Mouse (Mus musculus) liver, embryonic 14 days (tissue): ENCODE data around the gene Ganab. TPM values are rescaled to one million over a fixed set of nuclear protein-coding genes. Genes with fewer than 3 reads are reported as not detected.

Source experiments
- polyA plus RNA-seq: library from polyadenylated mRNA; depleted of rRNA; stranded (reverse); fragments of >200 nt; gene quantifications from 2 replicates; pipeline ENCODE4 v1.2.3, GENCODE M21; 2012; rRNA removed

The Ganab gene
- 44.2 and 53.9 TPM in 2 replicates for polyA plus RNA-seq

GRCm38 (mm10) chr19:8897865-8898495, at the start of gene Ganab:
Gene Ganab (plus strand): TSS chr19:8898071.

DNA sequence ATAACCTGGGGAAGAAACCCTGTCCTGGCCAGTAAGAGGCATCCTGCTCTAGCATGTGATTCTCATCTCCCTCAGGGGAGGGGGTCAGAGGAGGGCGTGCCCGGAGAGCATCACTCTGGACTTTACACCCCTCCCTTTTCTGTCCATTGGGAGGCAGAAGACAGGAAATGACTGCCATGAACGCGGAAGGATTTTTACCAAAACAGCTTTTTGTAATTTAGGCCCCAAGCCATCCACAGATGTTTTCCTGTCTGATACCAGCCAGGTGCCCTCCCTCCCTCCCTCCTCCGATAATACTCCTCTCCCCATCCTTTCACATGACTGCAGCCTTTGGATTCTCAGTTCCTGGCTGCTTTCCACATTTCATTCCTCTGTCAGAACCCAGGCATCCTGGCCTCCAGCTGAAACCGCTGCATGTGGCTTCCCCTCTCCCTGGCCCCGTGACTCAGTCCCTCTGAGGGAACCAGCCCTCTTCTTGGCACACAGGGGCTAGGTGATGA, 47.4 kb upstream of the Ganab start, which contains the start of gene Lrrn4cl:
TSS of gene Lrrn4cl (plus strand) at position 367 of the 500 bp plus-strand sequence.

GRCm38 (mm10) chr19:8871267-8872186, 26.3 kb upstream of the Ganab start, which contains the start of gene Ubxn1:
Gene Ubxn1 (plus strand): TSS chr19:8871496.

GRCm38 (mm10) chr19:8880311-8881033, 17.4 kb upstream of the Ganab start, which contains the start of gene Uqcc3:
Gene Uqcc3 (minus strand): TSS chr19:8880923.

GRCm38 (mm10) chr19:8883616-8884015, 14.3 kb upstream of the Ganab start, which contains the start of the genes Lbhd1 and Gm49403:
Gene Lbhd1 (plus strand): TSS chr19:8883732.
Gene Gm49403 (plus strand): TSS chr19:8883930.

DNA sequence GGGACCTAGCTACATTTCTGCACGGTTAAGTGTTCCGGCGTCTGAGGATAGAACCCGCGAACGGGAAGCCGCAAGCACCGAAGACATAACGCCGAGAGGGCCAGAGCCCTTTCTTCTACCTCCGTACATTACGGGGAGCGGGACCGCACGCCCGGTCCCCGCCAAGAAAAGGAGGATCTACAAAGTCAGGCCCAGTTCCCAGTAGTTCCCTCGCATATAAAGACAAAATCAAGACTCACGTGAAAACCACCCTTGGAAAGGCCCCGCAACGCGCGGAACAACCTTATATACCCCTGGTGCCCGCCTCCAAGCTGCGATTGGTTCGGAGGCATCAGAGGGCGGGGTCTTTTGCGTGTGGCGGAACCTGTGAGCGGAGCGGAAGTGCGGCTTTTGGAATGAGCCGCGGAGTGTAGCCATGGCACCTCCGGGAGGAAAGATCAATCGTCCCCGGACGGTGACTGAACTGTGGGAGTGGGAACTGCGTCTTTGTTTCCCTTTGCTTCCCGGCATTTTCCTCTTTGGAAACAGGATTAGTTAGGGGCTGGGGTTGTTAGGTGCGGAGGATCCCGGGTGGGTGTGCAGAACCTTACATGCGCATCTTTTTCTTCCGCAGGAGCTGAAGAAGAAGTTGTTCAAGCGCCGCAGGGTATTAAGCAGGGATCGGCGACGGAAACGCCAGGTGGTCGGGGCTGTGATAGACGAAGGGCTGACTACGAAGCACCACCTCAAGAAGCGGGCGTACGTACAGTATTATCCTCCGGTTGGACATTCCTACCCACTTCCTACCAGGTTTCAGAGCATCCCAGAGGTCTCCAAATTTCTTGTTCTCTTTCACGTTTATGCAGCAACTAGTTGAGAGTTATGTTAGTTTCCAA, 9.1 kb upstream of the Ganab start, which contains the start of the genes 1810009A15Rik and Gm49416:
TSS of gene 1810009A15Rik (plus strand) at position 343 of the 875 bp plus-strand sequence.
TSS of gene Gm49416 (plus strand) at position 416 of the 875 bp plus-strand sequence.

GRCm38 (mm10) chr19:8892829-8893766, 4.8 kb upstream of the Ganab start, which contains the start of gene Ints5:
Gene Ints5 (plus strand): TSS chr19:8893005.

DNA sequence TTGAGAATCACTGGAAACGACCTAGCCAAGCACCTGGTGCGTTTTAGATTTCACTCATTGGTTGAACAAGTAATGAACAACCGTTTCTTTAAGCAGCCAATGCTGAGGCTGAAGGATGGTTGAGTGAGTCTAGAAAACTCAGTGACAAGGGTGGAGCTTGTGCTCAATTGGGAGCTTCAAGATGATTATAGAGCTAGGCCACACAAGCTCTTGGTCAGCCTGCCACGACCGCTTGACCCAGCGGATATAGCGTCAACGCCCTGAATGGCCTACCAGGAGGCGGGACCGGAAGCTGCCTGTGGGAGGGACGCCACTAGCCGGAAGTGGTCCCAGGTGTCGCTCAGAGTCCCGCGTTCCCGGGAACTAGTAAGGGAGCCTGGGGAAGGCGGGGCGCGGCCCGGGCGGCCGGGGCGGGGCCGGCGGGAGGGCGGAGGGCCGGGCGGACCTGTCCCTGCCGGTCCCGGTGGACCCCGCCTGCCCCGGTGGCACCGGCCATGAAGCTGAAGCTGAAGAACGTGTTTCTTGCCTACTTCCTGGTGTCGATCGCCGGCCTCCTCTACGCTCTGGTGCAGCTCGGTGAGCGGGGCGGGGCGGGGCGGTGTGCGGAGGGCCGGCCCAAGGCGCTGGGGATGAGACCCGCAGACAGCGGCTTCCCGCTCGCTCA, 22.3 kb downstream of the Ganab start, which contains the start of gene B3gat3:
TSS of gene B3gat3 (plus strand) at position 302 of the 664 bp plus-strand sequence.

GRCm38 (mm10) chr19:8929224-8930088, 31.6 kb downstream of the Ganab start, which contains the start of the genes Rom1 and Eml3:
Gene Rom1 (minus strand): TSS chr19:8929356.
Gene Eml3 (plus strand): TSS chr19:8929552.

DNA sequence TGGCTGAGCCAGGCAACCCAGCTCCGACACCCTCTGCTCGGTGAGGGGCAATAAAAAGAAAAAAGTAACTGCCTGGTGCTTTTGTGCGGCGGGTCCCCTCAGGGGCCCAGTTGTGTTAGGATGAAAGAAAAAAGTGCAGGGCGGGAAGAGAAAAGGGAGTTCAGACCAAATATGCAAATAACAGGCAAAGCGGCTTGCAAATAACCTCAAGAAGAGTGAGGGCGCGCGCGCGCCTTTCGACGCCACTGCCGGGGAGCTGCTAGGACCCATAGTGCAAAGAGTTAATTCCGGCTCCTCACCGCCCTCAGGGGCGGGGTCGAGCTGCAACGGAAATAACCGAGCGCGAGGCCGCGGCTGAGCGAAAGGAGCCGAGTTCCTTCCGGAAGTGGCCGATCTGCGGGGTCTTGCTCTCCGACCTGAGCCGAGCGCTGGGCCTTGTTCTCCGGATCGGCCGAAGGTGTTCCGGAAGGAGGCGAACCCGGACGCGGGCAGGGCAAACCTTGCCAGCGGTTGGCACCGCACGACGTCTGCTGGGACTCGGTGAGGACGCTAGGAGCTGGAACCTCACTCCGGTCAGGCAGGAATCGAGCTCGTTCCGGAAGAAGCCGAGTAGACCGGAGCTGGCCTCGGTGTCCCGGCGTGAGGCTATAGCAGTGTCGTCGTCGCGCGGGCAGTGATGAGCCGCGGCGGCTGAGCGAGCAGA, 43.8 kb downstream of the Ganab start, which contains the start of gene Mta2:
TSS of gene Mta2 (plus strand) at position 361 of the 703 bp plus-strand sequence.

GRCm38 (mm10) chr19:8953135-8954039, 55.5 kb downstream of the Ganab start, which contains the start of gene Tut1:
Gene Tut1 (plus strand): TSS chr19:8953847.

Other genes starting within 250 kb of the Ganab start
- gene Chrm1, start 234.3 kb upstream of the Ganab start, polyA plus RNA-seq: not detected in 2 replicates
- 81.8 and 84.2 TPM in 2 replicates for gene Slc3a2, start 174.7 kb upstream of the Ganab start, polyA plus RNA-seq
- 32.2 and 39.3 TPM in 2 replicates for gene Wdr74, start 162.2 kb upstream of the Ganab start, polyA plus RNA-seq
- 0.75 and 1.0 TPM in 2 replicates for gene 1700092M07Rik, start 157.4 kb upstream of the Ganab start, polyA plus RNA-seq
- 31.7 and 36.3 TPM in 2 replicates for gene Stx5a, start 156.7 kb upstream of the Ganab start, polyA plus RNA-seq
- gene Nxf1, start 141.0 kb upstream of the Ganab start, polyA plus RNA-seq: 85.1 and 95.1 TPM in 2 replicates
- gene Tmem223, start 127.1 kb upstream of the Ganab start, polyA plus RNA-seq: 33.9 and 43.4 TPM in 2 replicates
- gene Tmem179b, start 123.6 kb upstream of the Ganab start, polyA plus RNA-seq: 51.7 and 63.6 TPM in 2 replicates
- 7.1 and 8.8 TPM in 2 replicates for gene Taf6l, start 111.7 kb upstream of the Ganab start, polyA plus RNA-seq
- 57.0 and 60.6 TPM in 2 replicates for gene Polr2g, start 99.5 kb upstream of the Ganab start, polyA plus RNA-seq
- gene Zbtb3, start 95.5 kb upstream of the Ganab start, polyA plus RNA-seq: 0.74 and 1.0 TPM in 2 replicates
- gene Ttc9c, start 78.7 kb upstream of the Ganab start, polyA plus RNA-seq: 16.9 and 19.7 TPM in 2 replicates
- gene Hnrnpul2, start 78.1 kb upstream of the Ganab start, polyA plus RNA-seq: 42.8 and 44.0 TPM in 2 replicates
- 1.3 and 1.5 TPM in 2 replicates for gene AC129217.1, start 68.3 kb upstream of the Ganab start, polyA plus RNA-seq
- gene Bscl2, start 60.6 kb upstream of the Ganab start, polyA plus RNA-seq: 15.4 and 21.0 TPM in 2 replicates
- 0.01 and 0.05 TPM in 2 replicates for gene Gng3, start 58.9 kb upstream of the Ganab start, polyA plus RNA-seq
- gene Lrrn4cl, start 47.3 kb upstream of the Ganab start, polyA plus RNA-seq: 0.12 TPM in 2 replicates
- 66.5 and 70.7 TPM in 2 replicates for gene Ubxn1, start 26.6 kb upstream of the Ganab start, polyA plus RNA-seq
- 24.0 and 25.5 TPM in 2 replicates for gene Uqcc3, start 17.1 kb upstream of the Ganab start, polyA plus RNA-seq
- 3.7 and 4.3 TPM in 2 replicates for gene Lbhd1, start 14.3 kb upstream of the Ganab start, polyA plus RNA-seq
- not detected in 2 replicates for gene Gm49403, start 14.1 kb upstream of the Ganab start, polyA plus RNA-seq
- 56.4 and 61.7 TPM in 2 replicates for gene 1810009A15Rik, start 9.2 kb upstream of the Ganab start, polyA plus RNA-seq
- gene Gm49416, start 9.1 kb upstream of the Ganab start, polyA plus RNA-seq: 0.08 TPM in 1 of 2 replicates, not detected in the other
- gene Ints5, start 5.1 kb upstream of the Ganab start, polyA plus RNA-seq: 10.3 and 12.8 TPM in 2 replicates
- gene B3gat3, start 22.3 kb downstream of the Ganab start, polyA plus RNA-seq: 22.5 and 27.4 TPM in 2 replicates
- 1.9 and 2.8 TPM in 2 replicates for gene Rom1, start 31.3 kb downstream of the Ganab start, polyA plus RNA-seq
- gene Eml3, start 31.5 kb downstream of the Ganab start, polyA plus RNA-seq: 9.7 and 11.0 TPM in 2 replicates
- gene Mta2, start 43.8 kb downstream of the Ganab start, polyA plus RNA-seq: 20.0 and 28.3 TPM in 2 replicates
- gene Tut1, start 55.8 kb downstream of the Ganab start, polyA plus RNA-seq: 9.8 and 10.6 TPM in 2 replicates
- gene Eef1g, start 69.0 kb downstream of the Ganab start, polyA plus RNA-seq: 194 and 208 TPM in 2 replicates
- 0.90 and 1.2 TPM in 2 replicates for gene Ahnak, start 91.2 kb downstream of the Ganab start, polyA plus RNA-seq
- gene Scgb1a1, start 189.9 kb downstream of the Ganab start, polyA plus RNA-seq: not detected in 2 replicates
- gene Asrgl1, start 237.6 kb downstream of the Ganab start, polyA plus RNA-seq: 3.2 and 4.3 TPM in 2 replicates